Mouse (Mus musculus): Measurements from ENCODE around the gene Clec16a. TPM values are rescaled to one million over a fixed set of nuclear protein-coding genes. Genes with fewer than 3 reads are reported as not detected.

The Clec16a gene
- polyA plus RNA-seq, 1 experiment from 2014 or later, result 32.3 TPM

DNA sequence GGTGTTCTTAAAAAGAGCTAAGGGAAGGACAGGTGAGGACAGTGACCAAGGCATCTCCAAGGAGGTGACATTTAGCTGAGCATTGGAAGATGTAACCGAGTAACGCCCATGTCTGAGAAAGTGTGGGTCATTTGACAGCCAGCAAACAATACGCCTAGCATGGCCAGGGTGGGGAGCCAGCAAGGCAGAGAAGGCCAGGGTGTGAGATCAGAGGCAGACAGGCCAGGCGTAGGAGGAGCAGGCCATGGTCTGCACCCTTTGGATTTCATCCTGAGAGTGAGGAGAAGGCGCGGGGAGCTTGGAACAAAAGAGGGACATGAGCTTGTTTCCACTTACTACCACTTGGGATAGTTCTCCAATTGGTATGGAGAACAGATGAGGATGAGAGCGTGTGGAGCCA is 64.8 kb downstream of the Clec16a start:
- Histone ChIP-seq H3K9ac (ENCODE audit: low read length) (no peak overlapping the region), H3K4me1 (ENCODE audit: control insufficient read depth, insufficient read depth, low read length) (no peaks in the 10 kb centered on the region), H3K27me3 (ENCODE audit: control insufficient read depth, insufficient read depth, low read length) (no peaks in the 10 kb centered on the region), H3K4me3 (ENCODE audit: low read depth, low read length) (no peak overlapping the region), H3K9me3 (ENCODE audit: control insufficient read depth, low read length) (no peaks in the 10 kb centered on the region), H3K4me2 (ENCODE audit: low read depth, severe bottlenecking) (no peak overlapping the region), H3K36me3 (ENCODE audit: control insufficient read depth, insufficient read depth, low read length) (no peaks in the 10 kb centered on the region), H3K27ac (replicated peaks; ENCODE audit: low read depth, low read length) (no peak overlapping the region)
- 93% methylated on average over 7 of the region's 7 CpGs for WGBS
- ATAC-seq (ENCODE audit: insufficient number of reproducible peaks, low FRiP score, low TSS enrichment, low read depth), result no peak
- DNase-seq (ENCODE audit: low spot score), result no peak

GRCm38 (mm10) chr16:10610801-10611200 is 65.7 kb downstream of the Clec16a start:
- H3K4me2 ChIP-seq (ENCODE audit: low read depth, severe bottlenecking), result no peak overlapping the region
- 92% methylated on average over 6 of the region's 6 CpGs for WGBS
- ATAC-seq (ENCODE audit: insufficient number of reproducible peaks, low FRiP score, low TSS enrichment, low read depth) (no peak), DNase-seq (ENCODE audit: low spot score) (no peak)
- no peaks in the 10 kb centered on the region for H3K9me3 ChIP-seq (ENCODE audit: control insufficient read depth, low read length)
- no peaks in the 10 kb centered on the region for H3K27me3 ChIP-seq (ENCODE audit: control insufficient read depth, insufficient read depth, low read length)
- H3K9ac ChIP-seq (ENCODE audit: low read length), result no peak overlapping the region
- H3K36me3 ChIP-seq (ENCODE audit: control insufficient read depth, insufficient read depth, low read length), result no peaks in the 10 kb centered on the region
- no peak overlapping the region for H3K4me3 ChIP-seq (ENCODE audit: low read depth, low read length)
- no peak overlapping the region for H3K27ac ChIP-seq (replicated peaks; ENCODE audit: low read depth, low read length)
- H3K4me1 ChIP-seq (ENCODE audit: control insufficient read depth, insufficient read depth, low read length), result no peaks in the 10 kb centered on the region

DNA sequence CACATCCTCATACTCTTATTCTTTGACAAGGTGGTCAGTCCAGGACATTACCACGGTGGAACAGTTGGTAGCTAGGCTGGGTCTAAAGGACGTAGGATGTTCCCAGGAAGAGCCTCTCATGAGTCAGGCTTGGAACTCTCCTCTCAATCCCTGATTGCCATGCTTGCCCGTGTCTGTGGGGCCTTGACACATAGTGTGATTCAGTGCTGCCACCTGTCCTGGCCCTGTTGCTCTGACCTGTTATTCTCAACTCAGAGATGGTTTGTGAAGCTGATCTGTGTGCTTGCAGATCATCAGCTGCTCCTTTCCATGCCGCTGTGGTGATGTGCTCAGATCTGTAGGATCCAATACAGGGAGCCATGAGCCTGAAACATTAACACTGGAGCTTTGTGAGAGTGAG is 66.2 kb downstream of the Clec16a start:
- no peak overlapping the region for H3K27ac ChIP-seq (replicated peaks; ENCODE audit: low read depth, low read length)
- H3K27me3 ChIP-seq (ENCODE audit: control insufficient read depth, insufficient read depth, low read length), result no peaks in the 10 kb centered on the region
- no peaks in the 10 kb centered on the region for H3K9me3 ChIP-seq (ENCODE audit: control insufficient read depth, low read length)
- WGBS, result 90% methylated on average over 4 of the region's 4 CpGs
- H3K4me3 ChIP-seq (ENCODE audit: low read depth, low read length), result no peak overlapping the region
- no peaks in the 10 kb centered on the region for H3K4me1 ChIP-seq (ENCODE audit: control insufficient read depth, insufficient read depth, low read length)
- DNase-seq (ENCODE audit: low spot score) (no peak), ATAC-seq (ENCODE audit: insufficient number of reproducible peaks, low FRiP score, low TSS enrichment, low read depth) (no peak)
- H3K4me2 ChIP-seq (ENCODE audit: low read depth, severe bottlenecking), result no peak overlapping the region
- no peak overlapping the region for H3K9ac ChIP-seq (ENCODE audit: low read length)
- no peaks in the 10 kb centered on the region for H3K36me3 ChIP-seq (ENCODE audit: control insufficient read depth, insufficient read depth, low read length)

- Histone ChIP-seq H3K4me2 (ENCODE audit: low read depth, severe bottlenecking) (no peak overlapping the region), H3K36me3 (ENCODE audit: control insufficient read depth, insufficient read depth, low read length) (no peaks in the 10 kb centered on the region), H3K4me1 (ENCODE audit: control insufficient read depth, insufficient read depth, low read length) (no peaks in the 10 kb centered on the region), H3K4me3 (ENCODE audit: low read depth, low read length) (no peak overlapping the region), H3K27ac (replicated peaks; ENCODE audit: low read depth, low read length) (no peak overlapping the region), H3K9ac (ENCODE audit: low read length) (no peak overlapping the region), H3K27me3 (ENCODE audit: control insufficient read depth, insufficient read depth, low read length) (no peaks in the 10 kb centered on the region), H3K9me3 (ENCODE audit: control insufficient read depth, low read length) (no peaks in the 10 kb centered on the region)
- ATAC-seq (ENCODE audit: insufficient number of reproducible peaks, low FRiP score, low TSS enrichment, low read depth) (no peak), DNase-seq (ENCODE audit: low spot score) (no peak)
- 98% methylated on average over 2 of the region's 2 CpGs for WGBS
Measured at GRCm38 (mm10) chr16:10613996-10614395, 68.9 kb downstream of the Clec16a start.

DNA sequence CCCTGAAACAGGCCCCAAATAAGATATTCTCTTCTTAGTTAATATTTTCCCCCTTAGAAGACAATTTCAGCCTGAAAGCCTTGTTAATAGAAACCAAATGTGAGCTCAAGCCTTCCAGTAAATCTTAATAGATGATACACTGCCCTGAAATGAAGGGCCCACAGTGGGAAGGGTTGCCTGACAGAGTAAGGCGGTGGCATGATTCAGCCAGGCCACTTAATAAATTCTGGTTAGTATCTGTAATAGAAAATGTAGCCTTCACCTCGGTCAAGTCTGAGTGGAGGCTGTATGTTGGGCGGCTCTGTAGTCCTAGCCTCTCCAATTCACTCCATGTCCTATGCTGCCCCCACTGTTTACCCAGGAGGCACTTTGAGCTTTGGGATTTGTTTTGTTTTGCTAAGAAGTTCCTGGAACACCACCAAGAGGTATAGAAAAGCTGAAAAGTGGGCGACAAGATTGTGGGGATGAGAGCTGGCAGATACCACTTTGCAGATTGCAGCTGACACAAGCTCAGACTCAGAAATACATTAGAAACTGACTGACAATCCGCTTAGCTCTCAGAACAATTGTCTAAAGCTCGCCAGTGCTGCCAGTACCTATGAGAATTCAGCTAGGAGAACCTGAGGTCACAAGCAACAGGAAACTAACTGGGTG is 75.9 kb downstream of the Clec16a start:
- DNase-seq (ENCODE audit: low spot score), result no peak
- Histone ChIP-seq H3K27ac (replicated peaks; ENCODE audit: low read depth, low read length) (no peak overlapping the region), H3K9ac (ENCODE audit: low read length) (no peak overlapping the region), H3K4me1 (ENCODE audit: control insufficient read depth, insufficient read depth, low read length) (no peaks in the 10 kb centered on the region), H3K27me3 (ENCODE audit: control insufficient read depth, insufficient read depth, low read length) (no peaks in the 10 kb centered on the region), H3K4me3 (ENCODE audit: low read depth, low read length) (no peak overlapping the region), H3K9me3 (ENCODE audit: control insufficient read depth, low read length) (no peaks in the 10 kb centered on the region), H3K4me2 (ENCODE audit: low read depth, severe bottlenecking) (no peak overlapping the region), H3K36me3 (ENCODE audit: control insufficient read depth, insufficient read depth, low read length) (no peaks in the 10 kb centered on the region)
- 65% methylated on average over 6 of the region's 6 CpGs for WGBS
- no peak for ATAC-seq (ENCODE audit: insufficient number of reproducible peaks, low FRiP score, low TSS enrichment, low read depth)

DNA sequence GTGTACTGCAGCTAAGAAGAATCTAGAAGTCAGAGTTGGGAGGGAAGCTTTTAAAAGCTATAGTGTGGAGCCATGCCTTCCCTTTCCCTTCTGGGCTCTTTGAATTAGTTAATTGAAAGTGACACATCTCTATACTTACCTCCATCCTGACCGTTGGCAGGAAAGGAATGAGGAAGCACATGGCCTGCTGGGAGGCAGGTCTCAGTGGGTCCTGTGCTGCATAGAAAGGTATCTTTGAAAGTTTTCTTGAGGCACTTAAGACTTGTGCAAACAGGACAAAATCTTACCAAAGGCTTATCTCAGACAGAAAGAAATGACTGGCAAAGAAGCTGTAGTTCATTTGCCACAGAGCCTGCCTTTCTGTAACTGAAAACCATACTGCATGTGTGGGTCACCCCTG is 76.6 kb downstream of the Clec16a start:
- H3K4me3 ChIP-seq (ENCODE audit: low read depth, low read length), result no peak overlapping the region
- H3K4me1 ChIP-seq (ENCODE audit: control insufficient read depth, insufficient read depth, low read length), result no peaks in the 10 kb centered on the region
- no peaks in the 10 kb centered on the region for H3K27me3 ChIP-seq (ENCODE audit: control insufficient read depth, insufficient read depth, low read length)
- H3K27ac ChIP-seq (replicated peaks; ENCODE audit: low read depth, low read length), result no peak overlapping the region
- 47% methylated on average over 1 of the region's 1 CpGs for WGBS
- ATAC-seq (ENCODE audit: insufficient number of reproducible peaks, low FRiP score, low TSS enrichment, low read depth) (no peak), DNase-seq (ENCODE audit: low spot score) (no peak)
- no peak overlapping the region for H3K9ac ChIP-seq (ENCODE audit: low read length)
- no peak overlapping the region for H3K4me2 ChIP-seq (ENCODE audit: low read depth, severe bottlenecking)
- H3K36me3 ChIP-seq (ENCODE audit: control insufficient read depth, insufficient read depth, low read length), result no peaks in the 10 kb centered on the region
- H3K9me3 ChIP-seq (ENCODE audit: control insufficient read depth, low read length), result no peaks in the 10 kb centered on the region

DNA sequence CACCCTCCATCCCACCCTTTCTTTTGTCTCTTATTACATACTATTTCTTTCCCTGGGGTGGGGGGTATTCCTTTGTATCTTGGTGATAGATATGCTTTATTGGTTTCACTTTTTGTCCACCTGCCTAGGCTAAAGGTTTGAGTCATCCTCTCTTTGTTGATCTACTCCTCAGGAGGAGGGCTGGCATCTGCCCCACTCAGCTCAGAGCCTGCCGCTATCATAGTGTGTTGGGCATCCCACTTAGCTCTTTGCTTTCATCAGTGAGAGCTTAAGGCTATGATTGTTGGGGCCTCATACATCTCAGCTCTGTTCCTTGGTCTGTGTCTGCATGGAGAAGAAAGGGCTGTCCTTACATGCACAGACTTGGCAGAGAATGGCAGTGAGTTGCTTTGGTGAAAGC is 81.0 kb downstream of the Clec16a start:
- no peak overlapping the region for H3K9ac ChIP-seq (ENCODE audit: low read length)
- no peaks in the 10 kb centered on the region for H3K4me1 ChIP-seq (ENCODE audit: control insufficient read depth, insufficient read depth, low read length)
- no peaks in the 10 kb centered on the region for H3K36me3 ChIP-seq (ENCODE audit: control insufficient read depth, insufficient read depth, low read length)
- ATAC-seq (ENCODE audit: insufficient number of reproducible peaks, low FRiP score, low TSS enrichment, low read depth), result no peak
- no peak overlapping the region for H3K4me2 ChIP-seq (ENCODE audit: low read depth, severe bottlenecking)
- H3K27me3 ChIP-seq (ENCODE audit: control insufficient read depth, insufficient read depth, low read length), result no peaks in the 10 kb centered on the region
- WGBS, result 87% methylated on average over 1 of the region's 1 CpGs
- H3K27ac ChIP-seq (replicated peaks; ENCODE audit: low read depth, low read length), result no peak overlapping the region
- no peak for DNase-seq (ENCODE audit: low spot score)
- H3K4me3 ChIP-seq (ENCODE audit: low read depth, low read length), result no peak overlapping the region
- H3K9me3 ChIP-seq (ENCODE audit: control insufficient read depth, low read length), result no peaks in the 10 kb centered on the region

DNA sequence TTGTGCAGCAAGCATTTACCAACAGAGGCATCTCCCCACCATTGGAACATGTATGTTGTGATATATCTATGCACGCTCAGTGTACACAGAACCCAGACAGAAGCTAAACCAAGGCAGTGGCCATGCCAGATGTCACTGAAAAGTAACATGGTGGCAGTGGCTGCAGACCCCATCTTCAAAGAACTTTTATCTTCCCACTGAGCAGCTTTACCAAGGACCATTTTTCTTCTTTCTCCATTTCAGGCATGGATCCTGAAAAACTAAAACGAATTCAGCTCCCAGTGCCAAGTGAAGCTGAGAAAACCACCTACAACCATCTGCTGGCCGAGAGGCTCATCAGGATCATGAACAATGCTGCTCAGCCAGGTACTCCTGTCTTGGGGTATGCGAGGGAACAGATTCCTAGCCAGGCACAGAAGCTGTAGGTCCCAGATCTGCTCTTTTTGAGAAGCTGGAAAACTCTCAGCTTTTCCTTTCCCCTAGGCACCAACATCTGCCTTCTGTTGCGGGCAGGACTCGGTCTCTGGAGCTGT is 82.1 kb downstream of the Clec16a start:
- H3K9ac ChIP-seq (ENCODE audit: low read length), result no peak overlapping the region
- H3K4me1 ChIP-seq (ENCODE audit: control insufficient read depth, insufficient read depth, low read length), result no peaks in the 10 kb centered on the region
- no peak overlapping the region for H3K27ac ChIP-seq (replicated peaks; ENCODE audit: low read depth, low read length)
- H3K4me3 ChIP-seq (ENCODE audit: low read depth, low read length), result no peak overlapping the region
- H3K27me3 ChIP-seq (ENCODE audit: control insufficient read depth, insufficient read depth, low read length), result no peaks in the 10 kb centered on the region
- WGBS, result 94% methylated on average over 6 of the region's 6 CpGs
- ATAC-seq (ENCODE audit: insufficient number of reproducible peaks, low FRiP score, low TSS enrichment, low read depth) (no peak), DNase-seq (ENCODE audit: low spot score) (no peak)
- H3K36me3 ChIP-seq (ENCODE audit: control insufficient read depth, insufficient read depth, low read length), result no peaks in the 10 kb centered on the region
- no peaks in the 10 kb centered on the region for H3K9me3 ChIP-seq (ENCODE audit: control insufficient read depth, low read length)
- no peak overlapping the region for H3K4me2 ChIP-seq (ENCODE audit: low read depth, severe bottlenecking)

- ATAC-seq (ENCODE audit: insufficient number of reproducible peaks, low FRiP score, low TSS enrichment, low read depth), result no peak
- no peaks in the 10 kb centered on the region for H3K36me3 ChIP-seq (ENCODE audit: control insufficient read depth, insufficient read depth, low read length)
- H3K27me3 ChIP-seq (ENCODE audit: control insufficient read depth, insufficient read depth, low read length), result no peaks in the 10 kb centered on the region
- H3K27ac ChIP-seq (replicated peaks; ENCODE audit: low read depth, low read length), result no peak overlapping the region
- 90% methylated on average over 4 of the region's 4 CpGs for WGBS
- no peak overlapping the region for H3K9ac ChIP-seq (ENCODE audit: low read length)
- DNase-seq (ENCODE audit: low spot score), result no peak
- H3K4me1 ChIP-seq (ENCODE audit: control insufficient read depth, insufficient read depth, low read length), result no peaks in the 10 kb centered on the region
- H3K4me2 ChIP-seq (ENCODE audit: low read depth, severe bottlenecking), result no peak overlapping the region
- no peak overlapping the region for H3K4me3 ChIP-seq (ENCODE audit: low read depth, low read length)
- H3K9me3 ChIP-seq (ENCODE audit: control insufficient read depth, low read length), result no peaks in the 10 kb centered on the region
Measured at GRCm38 (mm10) chr16:10628030-10628555, 83.0 kb downstream of the Clec16a start.
